In genomic region chr9:119322289-119323259, GRCm38 (mm10) we compare ENCODE assay signal across 8 mouse cellular contexts. TPM values are rescaled to one million over a fixed set of nuclear protein-coding genes. Genes with fewer than 3 reads are reported as not detected.
A peak's percentile ranks its signal among the peaks of the same experiment; 100 is the strongest.
DNase-seq lines count a peak whose midpoint lies in the region; ATAC-seq lines count a peak whose summit lies in the region.

Oxsr1 (minus strand) TSS chr9:119322427.

- H3K9me3 ChIP-seq in hindbrain, embryonic 14.5 days (ENCODE audit: control insufficient read depth, low read length): no peaks in the 10 kb centered on the region

- H3K27ac ChIP-seq in hindbrain, embryonic 14.5 days: peak within 1 kb of the TSS; percentile 94

- peak; percentile 98 for ATAC-seq in hindbrain, embryonic 14.5 days (ENCODE audit: low FRiP score)

- peak within 1 kb of the TSS; percentile 80 for H3K4me3 ChIP-seq in hindbrain, embryonic 14.5 days (replicated peaks; ENCODE audit: low read length)

- H3K36me3 ChIP-seq in hindbrain, embryonic 14.5 days (replicated peaks; ENCODE audit: control insufficient read depth, insufficient read depth): no peaks in the 10 kb centered on the region

- peaks cover 30% of the 10 kb centered on the region for H3K4me1 ChIP-seq in hindbrain, embryonic 14.5 days (replicated peaks; ENCODE audit: control insufficient read depth, insufficient read depth, low read length)

- peak within 1 kb of the TSS; percentile 96 for H3K4me2 ChIP-seq in hindbrain, embryonic 14.5 days (replicated peaks)

- WGBS in hindbrain, embryonic 14.5 days: under 1% methylated on average over 72 of the region's 76 CpGs

- H3K27me3 ChIP-seq in hindbrain, embryonic 14.5 days (ENCODE audit: control insufficient read depth, insufficient read depth, low read length): no peaks in the 10 kb centered on the region

- H3K9ac ChIP-seq in hindbrain, embryonic 14.5 days: peak within 1 kb of the TSS; percentile 72

- DNase-seq in R1 (ENCODE audit: low read depth, low spot score): peak; percentile 100
- DNase-seq in cerebellum, postnatal 25 days: peak; percentile 99
- peak; percentile 98 for DNase-seq in frontal cortex, postnatal 25 days (ENCODE audit: low spot score in 2 of 2)
- DNase-seq in hindbrain, embryonic 14.5 days (ENCODE audit: low spot score): peak; percentile 98
- peak; percentile 99 for DNase-seq in layer of hippocampus, postnatal 36 days
- DNase-seq in lung, postnatal 36 days: peak; percentile 100
- DNase-seq in retina, postnatal 1 day: peak; percentile 100
- DNase-seq in urinary bladder, adult 18-20 months (ENCODE audit: low spot score in 2 of 2): peak; percentile 99 to 100

RNA-seq across cellular contexts. Expression of gene Oxsr1, which starts in this region (rescaled TPM):
- polyA plus RNA-seq in hindbrain, embryonic 14.5 days (2014; fragmentation: Nextera tagmentation; extraction: Ambion mirVana): 16.1 and 16.3 TPM in 2 replicates
- total RNA-seq in layer of hippocampus, postnatal 36 days (2021): 10 to 100 TPM; 28.2 to 31.1 TPM

Comparison
In these comparisons a context has a peak if more than half of its experiments do, and no peak if none do; other contexts are left out.
1. Peak in every context shown above with its lines: DNase-seq, ATAC-seq, H3K4me3 ChIP-seq and H3K27ac ChIP-seq.